Mouse (Mus musculus) spleen, adult 2 months (tissue): ENCODE measurements around the gene Tdrd9.

ENCODE experiments used
- CTCF ChIP-seq: fragments of 200-500 bp; IDR thresholded peaks from 2 replicates; pipeline ENCODE4 v1.5.1; 2011; ENCODE audit warnings: mild to moderate bottlenecking, inconsistent platforms; ENCODE audit not compliant: insufficient read depth, insufficient read length, insufficient replicate concordance; ENCODE audit errors: extremely low read depth
- POLR2A ChIP-seq: fragments of 200-500 bp; IDR thresholded peaks from 2 replicates; pipeline ENCODE4 v1.6.1; 2011; ENCODE audit warnings: low read depth, low read length, inconsistent platforms

GRCm38 (mm10) chr12:112023306-112023705 is 51.9 kb downstream of the Tdrd9 start:
- TF ChIP-seq CTCF (no peak), POLR2A (no peak)
